Mouse (Mus musculus): Measurements from ENCODE around the gene Olfr709-ps1. TPM values are rescaled to one million over a fixed set of nuclear protein-coding genes. Genes with fewer than 3 reads are reported as not detected.
"Not testable (repeated sequence)": the region's sequence is repeated elsewhere in the genome, so short reads cannot be mapped to it uniquely, and the experiment has no call there.

Gene Olfr709-ps1
- not detected in 2 replicates for polyA plus RNA-seq (2015; fragmentation: Nextera tagmentation; extraction: Ambion mirVana)

GRCm38 (mm10) chr7:106932119-106932518 is at the start of gene Olfr709-ps1:
Olfr709-ps1 (minus strand) TSS chr7:106932219.
- no peak within 1 kb of the TSS for H3K9ac ChIP-seq (ENCODE audit: low read depth, low read length)
- no peaks in the 10 kb centered on the region for H3K36me3 ChIP-seq (ENCODE audit: control insufficient read depth, insufficient read depth, low read length)
- H3K4me3 ChIP-seq (ENCODE audit: low read depth, low read length) = no peak within 1 kb of the TSS
- no peaks in the 10 kb centered on the region for H3K4me1 ChIP-seq (ENCODE audit: control insufficient read depth, insufficient read depth, low read length)
- H3K9me3 ChIP-seq (replicated peaks; ENCODE audit: control insufficient read depth, low read length, poor library complexity, severe bottlenecking) = no peaks in the 10 kb centered on the region
- no peaks in the 10 kb centered on the region for H3K27me3 ChIP-seq (ENCODE audit: control insufficient read depth, insufficient read depth, low read depth, low read length)
- H3K4me2 ChIP-seq (ENCODE audit: low read length) = no peak within 1 kb of the TSS
- no peak for ATAC-seq
- no peak within 1 kb of the TSS for H3K27ac ChIP-seq (ENCODE audit: low read length)

GRCm38 (mm10) chr7:106975353-106975752 is 43.3 kb upstream of the Olfr709-ps1 start, which contains the start of gene Olfr711:
Olfr711 (minus strand) TSS chr7:106975453.
- no peaks in the 10 kb centered on the region for H3K9me3 ChIP-seq (replicated peaks; ENCODE audit: control insufficient read depth, low read length, poor library complexity, severe bottlenecking)
- no peaks in the 10 kb centered on the region for H3K36me3 ChIP-seq (ENCODE audit: control insufficient read depth, insufficient read depth, low read length)
- H3K4me3 ChIP-seq (ENCODE audit: low read depth, low read length) = no peak within 1 kb of the TSS
- no peak for ATAC-seq
- H3K4me2 ChIP-seq (ENCODE audit: low read length) = no peak within 1 kb of the TSS
- H3K4me1 ChIP-seq (ENCODE audit: control insufficient read depth, insufficient read depth, low read length) = no peaks in the 10 kb centered on the region
- 57% methylated on average over 1 of the region's 1 CpGs for WGBS
- no peaks in the 10 kb centered on the region for H3K27me3 ChIP-seq (ENCODE audit: control insufficient read depth, insufficient read depth, low read depth, low read length)
- H3K27ac ChIP-seq (ENCODE audit: low read length) = no peak within 1 kb of the TSS
- H3K9ac ChIP-seq (ENCODE audit: low read depth, low read length) = no peak within 1 kb of the TSS

GRCm38 (mm10) chr7:106967503-106967902 is 35.5 kb upstream of the Olfr709-ps1 start:
- H3K4me2 ChIP-seq (ENCODE audit: low read length); H3K9me3 ChIP-seq (replicated peaks; ENCODE audit: control insufficient read depth, low read length, poor library complexity, severe bottlenecking); H3K36me3 ChIP-seq (ENCODE audit: control insufficient read depth, insufficient read depth, low read length); H3K27ac ChIP-seq (ENCODE audit: low read length); H3K4me1 ChIP-seq (ENCODE audit: control insufficient read depth, insufficient read depth, low read length); ATAC-seq; H3K27me3 ChIP-seq (ENCODE audit: control insufficient read depth, insufficient read depth, low read depth, low read length); H3K9ac ChIP-seq (ENCODE audit: low read depth, low read length); H3K4me3 ChIP-seq (ENCODE audit: low read depth, low read length): not testable (repeated sequence)

GRCm38 (mm10) chr7:106963837-106964236 is 31.8 kb upstream of the Olfr709-ps1 start, which contains the start of gene Olfr6:
Olfr6 (minus strand) TSS chr7:106963937.
- ATAC-seq = no peak
- no peak within 1 kb of the TSS for H3K9ac ChIP-seq (ENCODE audit: low read depth, low read length)
- WGBS = 98% methylated on average over 1 of the region's 1 CpGs

GRCm38 (mm10) chr7:106948212-106948611 is 16.2 kb upstream of the Olfr709-ps1 start, which contains the start of gene Olfr710:
Olfr710 (minus strand) TSS chr7:106948312.
- H3K27ac ChIP-seq (ENCODE audit: low read length) = no peak within 1 kb of the TSS
- H3K4me2 ChIP-seq (ENCODE audit: low read length) = no peak within 1 kb of the TSS
- H3K27me3 ChIP-seq (ENCODE audit: control insufficient read depth, insufficient read depth, low read depth, low read length) = no peaks in the 10 kb centered on the region
- no peaks in the 10 kb centered on the region for H3K36me3 ChIP-seq (ENCODE audit: control insufficient read depth, insufficient read depth, low read length)
- H3K4me1 ChIP-seq (ENCODE audit: control insufficient read depth, insufficient read depth, low read length) = no peaks in the 10 kb centered on the region
- no peak within 1 kb of the TSS for H3K9ac ChIP-seq (ENCODE audit: low read depth, low read length)
- 82% methylated on average over 3 of the region's 3 CpGs for WGBS
- no peaks in the 10 kb centered on the region for H3K9me3 ChIP-seq (replicated peaks; ENCODE audit: control insufficient read depth, low read length, poor library complexity, severe bottlenecking)
- no peak within 1 kb of the TSS for H3K4me3 ChIP-seq (ENCODE audit: low read depth, low read length)
- ATAC-seq = no peak

More at GRCm38 (mm10) chr7:106963837-106964236, 31.8 kb upstream of the Olfr709-ps1 start, which contains the start of gene Olfr6:
- Histone ChIP-seq H3K9me3 (replicated peaks; ENCODE audit: control insufficient read depth, low read length, poor library complexity, severe bottlenecking) (0 out of 2 replicates have a peak, but pooled peaks cover 2% of the 10 kb centered on the region), H3K36me3 (ENCODE audit: control insufficient read depth, insufficient read depth, low read length) (no peaks in the 10 kb centered on the region), H3K27ac (ENCODE audit: low read length) (no peak within 1 kb of the TSS), H3K4me2 (ENCODE audit: low read length) (no peak within 1 kb of the TSS), H3K4me3 (ENCODE audit: low read depth, low read length) (no peak within 1 kb of the TSS), H3K4me1 (ENCODE audit: control insufficient read depth, insufficient read depth, low read length) (no peaks in the 10 kb centered on the region), H3K27me3 (ENCODE audit: control insufficient read depth, insufficient read depth, low read depth, low read length) (no peaks in the 10 kb centered on the region)

- not testable (repeated sequence) for H3K27ac ChIP-seq (ENCODE audit: low read length); H3K36me3 ChIP-seq (ENCODE audit: control insufficient read depth, insufficient read depth, low read length); H3K4me3 ChIP-seq (ENCODE audit: low read depth, low read length); H3K4me1 ChIP-seq (ENCODE audit: control insufficient read depth, insufficient read depth, low read length); ATAC-seq; H3K9ac ChIP-seq (ENCODE audit: low read depth, low read length); H3K27me3 ChIP-seq (ENCODE audit: control insufficient read depth, insufficient read depth, low read depth, low read length); H3K4me2 ChIP-seq (ENCODE audit: low read length); H3K9me3 ChIP-seq (replicated peaks; ENCODE audit: control insufficient read depth, low read length, poor library complexity, severe bottlenecking)
- WGBS = 86% methylated on average over 2 of the region's 7 CpGs
Observed at GRCm38 (mm10) chr7:106920961-106921360, 11.1 kb downstream of the Olfr709-ps1 start.

- Histone ChIP-seq H3K27ac (ENCODE audit: low read length) (no peak within 1 kb of the TSS), H3K4me3 (ENCODE audit: low read depth, low read length) (no peak within 1 kb of the TSS), H3K4me2 (ENCODE audit: low read length) (no peak within 1 kb of the TSS), H3K4me1 (ENCODE audit: control insufficient read depth, insufficient read depth, low read length) (no peaks in the 10 kb centered on the region), H3K27me3 (ENCODE audit: control insufficient read depth, insufficient read depth, low read depth, low read length) (no peaks in the 10 kb centered on the region), H3K9me3 (replicated peaks; ENCODE audit: control insufficient read depth, low read length, poor library complexity, severe bottlenecking) (no peaks in the 10 kb centered on the region), H3K9ac (ENCODE audit: low read depth, low read length) (no peak within 1 kb of the TSS), H3K36me3 (ENCODE audit: control insufficient read depth, insufficient read depth, low read length) (no peaks in the 10 kb centered on the region)
- 56% methylated on average over 2 of the region's 2 CpGs for WGBS
- no peak for ATAC-seq
Observed at GRCm38 (mm10) chr7:106907676-106908075, 24.3 kb downstream of the Olfr709-ps1 start, which contains the start of gene Olfr1532-ps1. Olfr1532-ps1 (plus strand) TSS chr7:106908001.

- H3K4me3 ChIP-seq (ENCODE audit: low read depth, low read length); H3K9me3 ChIP-seq (replicated peaks; ENCODE audit: control insufficient read depth, low read length, poor library complexity, severe bottlenecking); H3K27me3 ChIP-seq (ENCODE audit: control insufficient read depth, insufficient read depth, low read depth, low read length); H3K9ac ChIP-seq (ENCODE audit: low read depth, low read length); H3K27ac ChIP-seq (ENCODE audit: low read length); H3K4me1 ChIP-seq (ENCODE audit: control insufficient read depth, insufficient read depth, low read length); ATAC-seq; H3K36me3 ChIP-seq (ENCODE audit: control insufficient read depth, insufficient read depth, low read length); H3K4me2 ChIP-seq (ENCODE audit: low read length): not testable (repeated sequence)
- WGBS = 94% methylated on average over 3 of the region's 3 CpGs
Observed at GRCm38 (mm10) chr7:106901141-106901540, 30.9 kb downstream of the Olfr709-ps1 start, which contains the start of gene Olfr707. Olfr707 (minus strand) TSS chr7:106901241.

GRCm38 (mm10) chr7:106888062-106888461 is 44.0 kb downstream of the Olfr709-ps1 start, which contains the start of gene Olfr706:
Olfr706 (minus strand) TSS chr7:106888162.
- Histone ChIP-seq H3K36me3 (ENCODE audit: control insufficient read depth, insufficient read depth, low read length) (no peaks in the 10 kb centered on the region), H3K4me1 (ENCODE audit: control insufficient read depth, insufficient read depth, low read length) (no peaks in the 10 kb centered on the region), H3K9ac (ENCODE audit: low read depth, low read length) (no peak within 1 kb of the TSS), H3K9me3 (replicated peaks; ENCODE audit: control insufficient read depth, low read length, poor library complexity, severe bottlenecking) (no peaks in the 10 kb centered on the region), H3K27me3 (ENCODE audit: control insufficient read depth, insufficient read depth, low read depth, low read length) (no peaks in the 10 kb centered on the region), H3K4me2 (ENCODE audit: low read length) (no peak within 1 kb of the TSS), H3K27ac (ENCODE audit: low read length) (no peak within 1 kb of the TSS), H3K4me3 (ENCODE audit: low read depth, low read length) (no peak within 1 kb of the TSS)
- 82% methylated on average over 2 of the region's 2 CpGs for WGBS
- no peak for ATAC-seq
